Mouse (Mus musculus) stomach, postnatal 0 days (tissue): ENCODE results near the gene Gpr171.

ENCODE experiments used
- CTCF ChIP-seq: IDR thresholded peaks from 2 replicates; pipeline ENCODE4 v1.5.1; 2016; ENCODE audit warnings: antibody characterized with exemption, low read depth, mild to moderate bottlenecking, moderate library complexity
- EP300 ChIP-seq: optimal IDR thresholded peaks from 2 replicates; pipeline ENCODE3; 2016; ENCODE audit warnings: antibody characterized with exemption

GRCm38 (mm10) chr3:59121780-59122449 lies 20.3 kb upstream of the Gpr171 start:
- TF ChIP-seq CTCF (no peak), EP300 (no peak)
